Mouse (Mus musculus) midbrain, embryonic 14.5 days (tissue): ENCODE data around the gene Nat14. TPM values are rescaled to one million over a fixed set of nuclear protein-coding genes. Genes with fewer than 3 reads are reported as not detected.

Source experiments
- ATAC-seq: fragments of 200-750 bp; cut with Nextera tagmentation; 2 replicates; pipeline ENCODE4 v1.8.0; 2017; ENCODE audit warnings: moderate number of reproducible peaks, moderate library complexity; ENCODE audit not compliant: low FRiP score, low TSS enrichment
- DNase-seq: peaks from one replicate; pipeline ENCODE4 v3.0.0-alpha.2; 2015
- H3K27ac ChIP-seq: fragments of 300-500 bp; sonication (generic); replicated peaks from 2 replicates; pipeline ENCODE4 v1.5.1; 2014; ENCODE audit warnings: mild to moderate bottlenecking, low read depth, low read length, moderate library complexity
- H3K27me3 ChIP-seq: fragments of 300-500 bp; sonication (generic); 2 replicates; pipeline ENCODE4 v1.6.1; 2014; ENCODE audit warnings: low read length, control low read depth, mixed read lengths; ENCODE audit not compliant: control insufficient read depth, insufficient read depth
- H3K36me3 ChIP-seq: fragments of 300-500 bp; sonication (generic); 2 replicates; pipeline ENCODE4 v1.6.1; 2014; ENCODE audit warnings: low read length, control low read depth; ENCODE audit not compliant: control insufficient read depth, insufficient read depth
- H3K4me1 ChIP-seq: fragments of 300-500 bp; sonication (generic); 2 replicates; pipeline ENCODE4 v1.6.1; 2014; ENCODE audit warnings: mild to moderate bottlenecking, antibody characterized with exemption, low read length, control low read depth; ENCODE audit not compliant: control insufficient read depth, insufficient read depth
- H3K4me2 ChIP-seq: fragments of 300-500 bp; sonication (generic); 2 replicates; pipeline ENCODE4 v1.6.1; 2014; ENCODE audit warnings: mild to moderate bottlenecking, low read length, moderate library complexity
- H3K4me3 ChIP-seq: fragments of 300-500 bp; sonication (generic); replicated peaks from 2 replicates; pipeline ENCODE4 v1.5.1; 2014; ENCODE audit warnings: low read depth, low read length
- H3K9ac ChIP-seq: fragments of 300-500 bp; sonication (generic); replicated peaks from 2 replicates; pipeline ENCODE4 v1.6.1; 2014; ENCODE audit warnings: mild to moderate bottlenecking, low read length, moderate library complexity
- H3K9me3 ChIP-seq: fragments of 300-500 bp; sonication (generic); 2 replicates; pipeline ENCODE4 v1.6.1; 2016; ENCODE audit warnings: low read length, control low read depth, mixed read lengths; ENCODE audit not compliant: control insufficient read depth
- WGBS: fragments of 180-500 bp; shearing (Covaris S2); extraction: QIAGEN DNeasy Blood & Tissue Kit; methylation state at CpG from one replicate; pipeline ENCODE4 v1.1.7; 2014; 5-methylcytosine and 5-hydroxymethylcytosine counted together
- polyA plus RNA-seq: library from polyadenylated mRNA; unstranded; fragments of >200 nt; fragmentation: Nextera tagmentation; extraction: Ambion mirVana; gene quantifications from 2 replicates; pipeline ENCODE4 v1.2.1, GENCODE M21; 2014

Gene Nat14
- polyA plus RNA-seq, 1 experiment from 2014 or later: 24.0 TPM

DNA sequence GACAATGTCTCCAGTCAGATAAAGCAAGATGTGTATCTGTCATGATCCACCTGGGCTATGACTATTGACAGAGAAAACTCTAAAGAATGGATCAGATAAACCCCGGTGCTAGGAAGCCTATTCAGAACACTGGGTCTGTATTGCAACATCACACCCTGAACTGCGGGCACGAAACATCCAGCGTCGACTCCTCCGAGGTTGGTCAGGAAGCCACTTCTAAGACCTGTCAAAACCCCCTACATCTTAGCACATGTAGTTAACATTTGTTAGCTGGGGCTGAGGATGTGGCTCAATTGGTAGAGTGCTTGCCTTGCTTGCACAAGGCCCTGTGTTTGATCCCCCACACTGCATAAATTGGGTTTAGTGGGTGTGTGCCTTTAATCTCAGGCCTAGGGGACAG is 26.6 kb downstream of the Nat14 start:
- no peaks in the 10 kb centered on the region for H3K27me3 ChIP-seq
- no peak overlapping the region for H3K4me2 ChIP-seq
- no peak overlapping the region for H3K4me3 ChIP-seq
- H3K27ac ChIP-seq: no peak overlapping the region
- H3K9ac ChIP-seq: no peak overlapping the region
- no peaks in the 10 kb centered on the region for H3K9me3 ChIP-seq
- DNase-seq: no peak
- 82% methylated on average over 6 of the region's 6 CpGs for whole genome bisulfite sequencing
- H3K36me3 ChIP-seq: no peaks in the 10 kb centered on the region
- ATAC-seq: no peak
- H3K4me1 ChIP-seq: no peaks in the 10 kb centered on the region

DNA sequence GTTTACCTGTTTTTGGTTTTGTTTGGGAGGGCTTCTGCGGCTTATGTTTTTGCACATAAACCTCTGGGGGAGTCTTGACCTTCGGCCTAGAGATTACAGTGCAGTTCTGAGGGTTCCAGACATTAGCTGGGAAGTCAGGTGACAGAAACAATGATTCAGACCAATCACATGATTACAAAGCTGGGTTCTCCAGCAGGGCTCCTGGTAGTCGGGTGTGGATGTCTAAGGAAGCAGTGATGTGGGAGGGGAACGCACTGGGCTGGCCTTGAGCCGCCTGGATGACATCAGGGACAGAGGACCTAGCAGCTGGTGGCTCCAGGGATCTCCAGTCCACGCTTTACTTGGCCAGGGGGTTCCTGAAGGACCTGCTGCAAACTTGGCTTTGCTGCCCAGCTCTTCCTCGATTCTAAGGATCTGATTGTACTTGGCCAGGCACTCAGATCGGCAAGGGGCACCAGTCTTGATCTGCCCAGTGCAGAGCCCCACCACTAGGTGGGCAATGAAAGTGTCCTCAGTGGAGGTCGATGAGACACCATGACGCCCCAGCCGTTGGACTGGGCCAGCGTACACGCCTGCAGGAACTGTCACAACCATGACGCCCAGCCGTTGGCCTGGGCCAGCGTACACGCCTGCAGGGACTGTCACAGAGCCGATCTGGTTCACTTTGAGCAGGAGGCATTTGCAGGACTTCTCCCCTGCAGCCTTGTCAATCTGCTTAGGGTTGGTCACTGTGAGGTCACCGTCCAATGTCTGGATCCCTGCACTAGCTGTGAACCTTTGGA is 28.9 kb downstream of the Nat14 start:
- Histone ChIP-seq H3K27ac (no peak overlapping the region), H3K36me3 (no peaks in the 10 kb centered on the region), H3K4me2 (no peak overlapping the region), H3K4me3 (no peak overlapping the region), H3K27me3 (no peaks in the 10 kb centered on the region), H3K4me1 (no peaks in the 10 kb centered on the region), H3K9me3 (no peaks in the 10 kb centered on the region), H3K9ac (no peak overlapping the region)
- 90% methylated on average over 19 of the region's 19 CpGs for WGBS
- ATAC-seq (no peak), DNase-seq (no peak)

DNA sequence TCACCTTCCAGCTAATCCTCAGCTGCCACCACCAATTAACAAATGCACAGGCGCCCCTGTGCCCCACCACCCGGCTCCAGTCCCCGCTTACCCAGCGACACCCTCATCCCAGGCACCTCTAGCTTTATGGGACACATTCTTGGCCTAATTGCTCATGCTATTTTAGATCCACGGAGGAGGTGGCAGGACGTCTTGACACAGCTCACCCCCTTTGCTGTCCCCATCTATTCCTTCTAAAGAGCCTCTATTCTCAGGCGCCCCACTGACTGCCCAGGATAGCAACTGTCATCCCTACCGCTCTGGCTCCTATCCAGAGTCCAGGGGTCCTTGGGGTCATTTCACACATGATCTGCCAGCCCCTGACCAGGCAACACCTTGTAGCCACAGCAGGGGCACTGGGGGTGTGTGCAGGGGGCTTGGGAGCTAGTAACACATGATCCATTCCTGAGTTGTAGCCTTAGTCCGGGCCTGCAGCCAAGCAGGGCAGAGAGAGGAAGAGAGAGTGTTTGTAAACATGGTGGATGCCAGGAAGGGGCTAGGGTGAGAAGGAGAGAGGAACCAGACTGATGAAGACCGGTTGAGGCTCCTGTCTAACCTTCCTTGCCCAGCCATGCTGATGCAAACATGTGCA is 32.1 kb downstream of the Nat14 start:
- Histone ChIP-seq H3K36me3 (no peaks in the 10 kb centered on the region), H3K27ac (no peak overlapping the region), H3K9ac (no peak overlapping the region), H3K27me3 (no peaks in the 10 kb centered on the region), H3K4me3 (no peak overlapping the region), H3K4me2 (no peak overlapping the region), H3K4me1 (no peaks in the 10 kb centered on the region), H3K9me3 (no peaks in the 10 kb centered on the region)
- 26% methylated on average over 10 of the region's 10 CpGs for WGBS
- DNase-seq: peak; percentile 9
- no peak for ATAC-seq

DNA sequence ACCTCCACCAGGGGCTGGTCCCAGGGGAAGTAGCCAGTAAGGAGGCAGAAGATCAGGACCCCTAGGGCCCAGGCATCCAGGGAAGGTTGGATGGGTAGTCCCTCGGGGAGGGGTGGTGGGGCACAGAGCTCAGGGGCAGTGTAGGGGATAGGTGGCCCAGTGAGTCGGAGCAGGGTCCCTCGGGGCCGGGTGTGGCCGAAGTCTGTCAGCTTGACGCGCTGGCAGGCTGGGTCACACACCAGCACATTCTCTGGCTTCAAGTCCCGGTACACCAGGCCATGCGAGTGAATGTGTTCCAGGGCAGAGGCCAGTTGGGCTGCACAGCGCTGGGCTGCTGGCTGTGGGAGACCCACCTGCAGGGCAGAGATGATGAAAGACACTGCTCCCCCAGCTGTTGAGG is 35.5 kb downstream of the Nat14 start:
- H3K4me3 ChIP-seq: no peak overlapping the region
- no peak overlapping the region for H3K9ac ChIP-seq
- 89% methylated on average over 10 of the region's 10 CpGs for WGBS
- H3K4me2 ChIP-seq: no peak overlapping the region
- no peaks in the 10 kb centered on the region for H3K4me1 ChIP-seq
- no peaks in the 10 kb centered on the region for H3K27me3 ChIP-seq
- no peak overlapping the region for H3K27ac ChIP-seq
- no peak for ATAC-seq
- no peak for DNase-seq
- no peaks in the 10 kb centered on the region for H3K9me3 ChIP-seq
- H3K36me3 ChIP-seq: no peaks in the 10 kb centered on the region

DNA sequence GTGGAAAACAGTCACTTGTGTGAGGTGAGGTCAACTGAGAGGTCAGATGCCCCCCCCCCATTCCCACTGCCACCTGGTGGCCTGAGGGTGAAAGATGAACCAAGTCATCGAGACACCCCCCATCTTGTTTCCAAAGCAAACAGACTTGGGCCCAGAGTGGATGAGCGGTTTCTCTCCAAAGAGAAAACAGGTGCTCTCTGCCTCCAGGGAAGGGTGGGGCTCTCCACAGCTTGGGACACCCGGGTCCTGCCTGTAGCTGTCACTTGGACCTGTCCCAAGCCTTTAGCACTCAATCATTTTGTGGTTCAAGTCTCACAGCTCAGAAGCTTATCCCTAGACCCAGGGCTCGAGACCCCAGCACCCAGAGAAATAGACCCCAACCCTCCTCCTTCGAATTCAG is 41.7 kb downstream of the Nat14 start:
- H3K4me3 ChIP-seq: no peak overlapping the region
- no peaks in the 10 kb centered on the region for H3K4me1 ChIP-seq
- no peak overlapping the region for H3K4me2 ChIP-seq
- no peaks in the 10 kb centered on the region for H3K9me3 ChIP-seq
- no peak overlapping the region for H3K27ac ChIP-seq
- ATAC-seq: no peak
- DNase-seq: no peak
- no peaks in the 10 kb centered on the region for H3K36me3 ChIP-seq
- 80% methylated on average over 5 of the region's 5 CpGs for WGBS
- H3K27me3 ChIP-seq: no peaks in the 10 kb centered on the region
- H3K9ac ChIP-seq: no peak overlapping the region

DNA sequence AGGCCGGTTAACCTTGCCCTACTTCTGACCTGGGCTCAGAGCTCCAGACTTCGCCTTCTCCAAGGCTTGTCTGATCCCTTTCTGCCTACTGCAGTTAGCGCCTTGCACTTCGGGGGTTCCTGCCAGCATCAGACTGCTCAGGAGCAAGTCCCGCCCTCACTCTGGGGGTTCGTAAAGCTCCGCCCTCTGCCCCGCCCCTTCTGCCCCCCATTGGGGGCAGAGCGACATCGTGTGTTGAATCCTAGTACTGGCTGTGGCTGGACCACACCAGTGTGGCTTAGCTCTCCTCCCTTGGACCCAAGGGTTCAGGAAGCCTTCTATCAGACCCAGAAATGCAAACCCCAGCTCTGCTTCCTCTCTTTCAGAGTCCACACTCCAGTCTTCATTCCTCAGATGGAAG is 42.4 kb downstream of the Nat14 start, which contains the start of gene Sbk2:
Gene Sbk2 (minus strand): TSS at position 135 of the 400 bp plus-strand sequence.
- ATAC-seq (no peak; the same call in 1 of the 2 replicates), DNase-seq (peak; percentile 76)
- H3K4me2 ChIP-seq: no peak within 1 kb of the TSS; the same call in 1 of the 2 replicates
- H3K27ac ChIP-seq: no peak within 1 kb of the TSS
- no peak within 1 kb of the TSS for H3K4me3 ChIP-seq
- no peaks in the 10 kb centered on the region for H3K9me3 ChIP-seq
- no peaks in the 10 kb centered on the region for H3K27me3 ChIP-seq
- H3K36me3 ChIP-seq: no peaks in the 10 kb centered on the region
- 7% methylated on average over 10 of the region's 10 CpGs for WGBS
- no peak within 1 kb of the TSS for H3K9ac ChIP-seq
- H3K4me1 ChIP-seq: no peaks in the 10 kb centered on the region

DNA sequence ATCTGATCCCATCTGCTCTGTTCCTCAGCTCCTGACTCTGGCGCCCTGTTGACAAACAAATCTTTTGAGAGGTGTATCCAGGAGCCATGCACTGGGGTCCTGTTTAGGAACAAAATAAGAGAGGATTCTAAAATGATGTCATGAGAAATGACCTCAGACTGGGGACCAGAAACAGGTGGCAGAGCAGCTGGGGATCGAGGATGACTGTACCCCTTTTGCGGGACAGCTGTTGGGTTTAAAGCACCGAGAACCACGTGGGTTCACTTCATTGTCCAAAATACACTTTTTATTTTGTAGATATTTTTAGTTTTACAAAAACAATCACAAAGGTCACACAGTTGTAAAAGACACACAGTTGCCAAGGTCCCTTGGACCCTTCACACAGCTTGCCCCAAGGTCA is 43.2 kb downstream of the Nat14 start:
- DNase-seq: no peak
- no peak for ATAC-seq
- no peaks in the 10 kb centered on the region for H3K27me3 ChIP-seq
- no peak overlapping the region for H3K9ac ChIP-seq
- WGBS: 86% methylated on average over 5 of the region's 5 CpGs
- H3K36me3 ChIP-seq: no peaks in the 10 kb centered on the region
- H3K4me2 ChIP-seq: no peak overlapping the region
- no peaks in the 10 kb centered on the region for H3K4me1 ChIP-seq
- H3K27ac ChIP-seq: no peak overlapping the region
- H3K4me3 ChIP-seq: no peak overlapping the region
- H3K9me3 ChIP-seq: no peaks in the 10 kb centered on the region

DNA sequence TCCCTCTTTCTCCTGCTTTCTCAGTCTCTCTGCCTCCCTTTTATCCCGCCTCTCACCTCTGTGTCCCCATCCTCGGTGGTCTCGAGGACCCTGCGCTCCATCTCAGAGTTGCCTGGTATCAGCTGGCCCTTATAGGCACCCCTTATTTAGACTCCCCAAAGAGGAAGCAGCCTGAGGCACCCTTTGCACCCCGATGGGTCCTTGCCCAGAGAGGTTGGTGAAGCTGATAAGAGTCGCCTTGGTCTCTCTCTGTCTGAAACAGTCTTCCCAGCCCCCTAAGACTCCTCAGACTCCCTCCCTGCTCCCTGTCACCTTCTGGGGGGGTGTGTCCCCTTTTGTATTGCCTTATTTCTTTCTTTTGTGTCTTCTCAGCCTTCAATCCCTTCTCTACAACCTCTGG is 49.2 kb downstream of the Nat14 start, which contains the start of gene Sbk3:
Gene Sbk3 (minus strand): TSS at position 101 of the 400 bp plus-strand sequence.
- Histone ChIP-seq H3K9ac (no peak within 1 kb of the TSS), H3K9me3 (no peaks in the 10 kb centered on the region), H3K4me2 (no peak within 1 kb of the TSS), H3K27me3 (no peaks in the 10 kb centered on the region), H3K36me3 (no peaks in the 10 kb centered on the region), H3K4me1 (no peaks in the 10 kb centered on the region), H3K27ac (no peak within 1 kb of the TSS), H3K4me3 (no peak within 1 kb of the TSS)
- 34% methylated on average over 6 of the region's 6 CpGs for WGBS
- no peak for DNase-seq
- no peak for ATAC-seq

DNA sequence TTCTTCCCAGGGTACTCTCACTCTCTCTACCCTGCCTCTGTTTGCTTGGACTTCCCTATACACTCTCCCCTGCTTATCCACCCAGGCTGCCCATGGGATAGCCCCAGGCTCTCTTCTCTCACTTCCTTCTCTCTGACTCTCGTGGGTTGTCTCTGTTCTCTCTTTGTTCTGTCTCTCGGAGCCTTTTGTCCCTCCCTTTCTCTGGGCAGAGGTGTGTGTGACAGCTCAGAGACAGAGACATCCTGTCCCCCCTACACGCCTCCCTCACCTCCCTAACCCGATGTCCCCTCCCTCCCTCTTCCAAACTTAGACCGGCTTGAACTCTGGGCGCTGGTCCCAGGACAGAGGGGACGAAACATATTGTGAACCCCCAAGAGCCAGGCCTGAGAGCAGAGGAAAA is 49.9 kb downstream of the Nat14 start:
- H3K27ac ChIP-seq: no peak overlapping the region
- ATAC-seq (no peak), DNase-seq (no peak)
- no peak overlapping the region for H3K4me3 ChIP-seq
- no peak overlapping the region for H3K4me2 ChIP-seq
- H3K36me3 ChIP-seq: no peaks in the 10 kb centered on the region
- H3K4me1 ChIP-seq: no peaks in the 10 kb centered on the region
- no peaks in the 10 kb centered on the region for H3K27me3 ChIP-seq
- H3K9ac ChIP-seq: no peak overlapping the region
- WGBS: 29% methylated on average over 7 of the region's 7 CpGs
- H3K9me3 ChIP-seq: no peaks in the 10 kb centered on the region
